Mouse (Mus musculus): ENCODE results near the gene 2310061I04Rik.

Gene 2310061I04Rik

DNA sequence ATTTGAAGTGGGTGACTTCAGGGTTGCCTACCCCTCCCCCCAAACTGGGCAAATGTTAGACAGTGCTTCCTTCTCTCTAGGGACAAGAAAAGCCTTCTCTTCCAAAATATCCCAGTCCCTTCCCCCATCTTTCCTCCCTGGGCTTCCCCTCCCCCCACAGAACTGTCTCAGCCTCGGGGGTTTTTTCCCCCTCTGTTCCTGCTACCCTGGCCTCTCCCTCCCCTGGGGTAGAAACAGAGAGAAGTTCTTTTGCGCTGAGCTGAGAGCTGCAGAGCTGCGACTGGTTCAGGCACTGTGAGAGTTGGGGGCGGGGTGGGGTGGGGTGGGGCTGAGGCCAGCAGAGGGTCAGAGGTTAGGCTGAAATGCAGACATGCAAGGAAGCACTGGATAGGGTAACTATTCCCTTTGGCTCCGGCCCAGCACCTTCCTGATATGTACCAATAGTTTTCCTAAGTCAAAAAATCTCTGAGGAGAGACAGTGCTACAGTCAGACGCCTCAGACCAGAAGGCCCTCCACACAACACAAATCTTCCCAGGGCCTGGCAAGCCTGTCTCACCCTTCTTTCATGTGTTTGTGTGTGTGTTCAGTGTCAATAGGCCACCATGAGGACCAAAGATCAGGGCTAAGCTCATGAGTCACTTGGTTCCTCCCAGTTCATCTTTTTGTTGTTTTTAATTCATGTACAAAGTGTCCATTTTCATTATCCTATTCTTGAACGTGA is 27.7 kb downstream of the 2310061I04Rik start:
- DNase-seq, result peak; percentile 59 to 67

DNA sequence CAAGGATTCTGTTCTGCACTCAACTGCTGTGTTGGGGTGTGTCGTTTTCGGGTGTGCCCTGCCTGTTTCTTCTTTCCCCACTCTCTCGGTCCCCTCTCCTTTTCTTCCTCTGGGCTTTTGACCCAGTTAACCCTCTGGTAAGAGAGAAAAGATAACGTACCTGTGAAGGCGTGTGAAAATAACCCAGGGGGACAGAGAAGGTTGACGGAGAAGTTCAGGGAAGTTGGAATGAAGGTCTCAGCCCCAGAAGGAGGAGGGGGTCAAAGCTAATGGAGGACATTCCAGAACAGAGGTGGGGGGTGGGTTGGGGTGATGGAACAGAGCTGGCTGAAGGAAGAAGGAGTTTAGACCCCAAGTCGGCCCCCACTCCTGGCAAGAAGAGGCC is 28.3 kb downstream of the 2310061I04Rik start:
- DNase-seq, result no peak

DNA sequence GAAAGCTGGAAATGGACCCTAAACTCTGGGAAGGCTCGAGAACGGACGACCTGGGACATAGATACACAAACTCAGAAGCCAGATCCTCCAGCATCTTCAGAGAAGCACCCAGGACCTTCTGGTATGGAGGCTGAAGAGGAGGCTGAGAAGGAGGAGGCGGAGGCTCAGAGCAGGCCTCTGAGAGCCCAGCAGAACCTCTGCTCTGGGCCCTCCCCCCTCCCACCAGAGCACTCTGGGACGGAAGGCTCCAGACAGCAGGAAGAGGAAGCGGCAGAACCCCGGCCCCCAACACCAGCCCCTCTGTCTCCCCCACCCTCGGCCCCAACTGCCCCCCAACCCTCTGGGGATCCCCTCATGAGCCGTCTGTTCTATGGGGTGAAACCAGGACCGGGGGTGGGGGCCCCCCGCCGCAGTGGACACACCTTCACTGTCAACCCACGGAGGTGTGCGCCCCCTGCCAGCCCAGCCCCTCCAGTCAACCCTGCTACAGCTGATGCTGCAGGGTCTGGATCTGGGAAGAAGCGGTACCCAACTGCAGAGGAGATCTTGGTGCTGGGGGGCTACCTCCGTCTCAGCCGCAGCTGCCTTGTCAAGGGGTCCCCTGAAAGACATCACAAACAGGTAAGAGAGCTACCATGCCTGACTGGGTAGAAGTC is 28.9 kb downstream of the 2310061I04Rik start:
- DNase-seq, result peak; percentile 21 to 55

DNA sequence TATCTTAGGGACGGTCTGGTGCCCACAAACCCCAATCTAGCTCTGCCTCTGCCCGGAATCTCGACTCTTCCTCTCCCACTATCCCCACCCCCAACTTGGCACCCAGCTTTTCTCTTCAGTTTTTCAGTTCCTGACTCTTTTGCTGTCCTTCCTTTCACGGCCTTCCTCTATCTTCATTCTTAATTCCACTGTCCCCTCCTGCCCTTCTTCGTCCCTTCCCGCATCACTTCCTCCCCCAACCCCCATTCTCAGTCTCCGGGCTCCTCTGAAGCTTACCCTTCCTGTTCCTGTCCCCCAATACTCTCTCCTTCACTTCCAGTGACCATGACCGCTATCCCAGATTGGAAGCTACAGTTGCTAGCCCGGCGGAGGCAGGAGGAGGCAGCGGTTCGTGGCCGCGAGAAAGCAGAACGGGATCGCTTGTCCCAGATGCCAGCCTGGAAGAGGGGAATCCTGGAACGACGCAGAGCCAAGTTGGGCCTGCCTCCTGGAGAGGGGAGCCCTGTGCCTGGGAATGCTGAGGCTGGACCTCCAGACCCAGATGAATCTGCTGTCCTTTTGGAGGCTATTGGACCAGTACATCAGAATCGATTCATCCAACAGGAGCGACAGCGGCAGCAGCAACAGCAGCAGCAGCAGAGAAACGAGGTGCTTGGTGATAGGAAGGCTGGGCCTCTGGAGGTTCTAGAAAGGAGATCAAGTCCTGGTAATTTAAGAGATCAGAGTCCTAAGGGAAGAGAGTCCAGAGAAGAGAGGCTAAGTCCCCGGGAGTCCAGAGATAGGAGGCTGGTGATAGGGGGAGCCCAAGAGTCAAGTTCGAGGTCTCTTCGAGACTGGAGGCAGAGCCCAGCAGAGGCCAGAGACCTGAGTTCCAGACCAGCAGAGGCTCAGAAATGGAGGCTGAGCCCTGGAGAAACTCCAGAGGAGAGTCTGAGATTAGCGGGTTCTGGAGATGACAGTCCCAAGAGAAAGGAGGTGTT is 30.0 kb downstream of the 2310061I04Rik start:
- peak; percentile 56 to 73 for DNase-seq

DNA sequence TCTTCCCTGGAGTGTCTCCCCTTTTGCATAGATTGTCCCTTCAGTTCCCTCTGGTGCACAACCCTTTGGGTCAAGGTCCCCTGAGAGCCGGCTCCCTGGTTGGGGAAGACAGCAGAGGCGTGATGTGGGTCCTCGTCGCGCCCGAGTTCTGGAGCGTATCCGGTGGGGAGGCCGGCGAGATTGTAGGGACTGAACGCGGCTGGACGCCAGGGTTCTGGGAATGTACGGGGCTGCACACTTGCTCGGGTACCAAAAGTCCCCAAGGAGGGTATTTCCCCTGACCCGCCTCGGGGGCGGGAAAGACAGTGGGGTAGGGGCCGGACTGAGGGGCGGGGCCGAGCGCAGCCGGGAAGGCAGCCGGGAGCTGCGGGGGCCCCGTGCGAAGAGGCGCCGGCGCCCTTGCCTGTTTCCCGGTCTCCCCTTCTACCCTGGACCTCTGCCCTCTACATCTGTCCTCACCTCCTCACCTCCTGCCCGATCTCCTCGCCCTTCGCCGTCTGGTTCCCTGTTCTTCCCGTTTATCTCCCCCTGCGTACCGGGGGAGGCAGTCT is 30.9 kb downstream of the 2310061I04Rik start:
- DNase-seq, result peak; percentile 63 to 76

DNA sequence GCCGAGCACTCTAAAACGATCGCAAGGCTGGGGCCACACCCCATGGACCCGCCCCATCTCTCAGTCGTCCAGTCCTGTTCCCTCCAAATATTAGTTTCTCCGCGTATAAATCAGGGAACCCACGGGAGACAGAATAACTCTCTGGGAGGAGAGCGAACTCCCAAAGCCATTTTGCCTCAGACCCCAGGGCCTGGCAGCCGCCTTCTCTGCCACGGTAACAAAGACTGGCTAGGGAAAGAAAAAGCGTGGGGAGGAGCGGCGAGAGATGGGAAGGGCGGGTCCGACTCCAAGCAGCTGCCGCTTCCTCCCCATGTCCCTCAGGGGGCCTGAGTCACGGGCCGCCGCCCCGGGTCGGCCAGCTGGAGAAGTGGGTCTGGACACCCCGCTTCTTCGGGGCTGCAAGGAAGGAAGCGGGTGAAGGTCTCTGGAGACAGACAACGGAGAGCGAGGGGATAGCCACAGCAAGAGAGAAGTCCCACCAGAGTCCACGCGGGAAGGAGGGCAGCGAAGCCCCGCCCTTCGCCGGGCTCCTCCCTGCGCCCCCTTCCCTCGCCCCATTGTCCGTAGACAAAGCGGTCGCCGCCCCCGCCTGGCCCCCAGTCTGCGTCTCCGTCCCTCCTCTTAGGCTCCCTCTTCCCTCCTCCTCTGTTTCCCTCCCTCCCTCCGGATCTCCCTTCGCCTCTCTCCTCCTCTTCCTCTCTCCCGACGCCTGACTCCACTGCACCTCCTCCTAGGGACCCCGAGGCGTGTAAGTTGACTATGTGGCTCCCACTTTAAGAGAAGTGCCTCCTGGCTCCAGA is 31.6 kb downstream of the 2310061I04Rik start, which contains the start of gene Ppp1r18:
Gene Ppp1r18, plus strand, starts transcription at position 113 of the 800 bp plus-strand sequence.
- peak; percentile 68 to 73 for DNase-seq

DNA sequence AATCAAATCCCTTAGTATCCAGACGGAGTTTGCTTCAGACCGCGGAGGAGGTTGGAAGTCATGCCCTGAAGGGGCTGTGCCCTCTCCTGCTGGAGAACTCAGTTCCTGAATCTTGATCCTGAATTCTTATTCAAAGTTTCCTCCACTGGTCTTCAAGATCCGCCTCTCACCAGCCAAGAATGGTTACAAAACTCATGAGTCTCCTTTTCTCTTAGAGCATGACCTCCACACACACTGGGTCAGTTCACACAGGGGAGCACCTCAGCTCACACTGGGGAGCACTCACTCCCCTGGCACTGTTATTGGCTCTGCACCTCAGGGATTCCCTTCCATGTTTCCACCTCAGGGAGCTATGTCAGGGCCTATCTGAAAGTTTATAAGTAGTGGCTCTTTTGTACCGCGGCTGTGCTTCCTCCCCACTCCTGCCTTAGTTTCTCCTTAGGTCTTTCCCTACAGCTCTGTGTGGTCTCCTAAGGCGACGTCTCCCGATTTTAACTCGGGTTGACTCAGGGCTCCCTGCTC is 32.3 kb downstream of the 2310061I04Rik start:
- no peak for DNase-seq

DNA sequence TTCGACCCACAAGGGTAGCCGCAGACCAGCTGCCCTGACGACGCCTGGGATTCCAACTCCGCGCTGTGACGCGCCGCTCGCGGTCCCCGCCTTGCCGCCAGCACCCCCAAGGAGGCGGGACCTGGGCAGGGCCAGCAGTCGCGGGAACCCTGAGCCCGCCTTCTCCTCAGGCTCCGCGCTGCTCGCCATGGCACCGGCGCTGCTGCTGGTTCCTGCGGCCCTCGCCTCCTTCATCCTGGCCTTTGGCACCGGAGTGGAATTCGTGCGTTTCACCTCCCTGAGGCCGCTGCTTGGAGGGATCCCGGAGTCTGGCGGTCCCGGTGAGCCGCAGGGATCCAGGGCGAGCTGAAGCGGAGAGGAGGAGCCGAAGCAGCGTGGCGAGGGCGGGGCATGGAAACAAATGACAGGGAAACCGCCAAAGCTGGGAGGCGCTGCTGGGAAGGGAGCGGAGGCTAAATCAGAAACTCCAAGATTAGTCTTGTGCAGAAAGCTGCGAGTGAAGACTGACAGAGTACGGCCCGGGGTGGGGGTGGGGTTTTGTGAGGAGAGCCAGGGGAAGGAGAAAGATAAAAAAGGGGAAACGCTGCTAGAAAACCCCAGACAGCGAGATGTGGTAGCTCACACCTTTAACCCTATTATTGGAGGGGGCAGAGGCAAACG is 35.9 kb downstream of the 2310061I04Rik start, which contains the start of gene Nrm:
Gene Nrm, plus strand, starts transcription at position 121 of the 660 bp plus-strand sequence.
- peak; percentile 91 to 94 for DNase-seq

DNA sequence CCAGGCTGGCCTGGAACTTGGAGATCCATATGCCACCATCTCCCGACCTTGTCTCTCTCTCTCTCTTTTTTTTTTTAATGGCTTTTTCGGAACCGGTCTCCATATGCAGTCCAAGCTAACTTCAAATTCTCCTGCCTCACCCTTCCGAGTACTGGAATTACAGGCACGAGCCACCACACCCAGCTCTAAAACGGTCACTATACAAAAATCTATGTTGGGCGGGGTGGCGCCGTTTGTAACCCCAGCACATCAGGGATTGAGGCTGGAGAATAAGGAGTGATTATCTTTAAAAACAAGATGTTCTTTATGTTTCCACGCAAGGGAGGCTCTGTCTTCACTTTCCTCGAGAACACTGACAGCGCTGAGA is 36.4 kb downstream of the 2310061I04Rik start:
- DNase-seq, result no peak

DNA sequence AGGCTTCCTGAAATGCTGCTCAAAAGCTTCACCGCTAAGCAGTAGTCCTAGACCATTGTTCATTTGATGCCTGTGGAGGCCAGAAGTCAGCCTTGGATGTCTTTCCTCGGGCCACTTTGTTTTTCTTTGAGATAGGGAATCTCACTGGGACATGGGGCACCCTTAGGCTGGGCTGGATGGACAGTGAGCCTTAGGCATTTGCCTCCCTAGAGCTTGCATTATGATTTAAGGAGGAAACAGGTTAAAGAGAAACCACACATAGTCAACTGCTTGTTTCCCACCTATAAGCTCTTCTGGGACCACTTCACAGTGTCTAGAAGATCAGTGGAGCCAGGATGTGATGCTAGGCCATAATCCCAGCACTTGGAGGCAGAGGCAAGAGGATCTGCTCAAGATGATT is 37.4 kb downstream of the 2310061I04Rik start:
- no peak for DNase-seq

DNA sequence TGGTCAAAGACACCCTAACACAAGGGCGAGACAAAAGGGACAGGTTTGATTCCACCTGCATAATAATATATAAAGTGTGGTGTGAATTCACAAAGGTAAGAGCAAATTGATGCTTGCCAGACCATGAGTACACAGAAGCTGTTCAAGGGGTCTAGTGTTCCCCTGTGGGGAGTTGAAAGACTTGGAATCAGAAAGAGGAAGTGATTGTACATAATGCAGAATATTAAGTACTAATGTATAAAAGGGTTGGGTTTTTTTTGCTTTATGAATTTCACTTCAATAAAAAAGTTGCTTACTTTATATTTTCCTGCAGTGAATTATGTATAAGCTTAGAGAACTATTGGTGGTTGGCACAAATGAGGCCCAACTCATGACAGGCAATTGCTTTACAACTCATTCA is 37.9 kb downstream of the 2310061I04Rik start:
- no peak for DNase-seq

DNA sequence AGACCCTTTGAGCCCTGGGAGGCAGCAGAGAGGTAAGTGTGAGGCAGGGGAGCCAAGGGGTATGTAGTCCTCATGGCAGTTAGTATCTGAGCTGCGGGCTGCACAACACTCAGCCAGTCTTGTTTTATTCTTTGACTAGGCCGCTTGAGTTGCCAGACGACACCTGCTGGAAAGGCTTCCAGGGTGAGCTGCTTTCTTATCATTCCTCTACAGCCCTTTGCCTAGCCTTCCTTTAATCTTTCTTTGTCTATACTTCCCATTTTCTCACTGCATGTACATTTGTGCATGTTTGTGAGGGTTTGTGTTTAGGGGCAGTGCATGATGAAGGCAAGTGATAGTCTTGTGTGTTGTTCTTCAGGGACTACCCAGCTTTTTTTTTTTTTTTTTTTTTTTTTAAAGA is 46.3 kb downstream of the 2310061I04Rik start:
- DNase-seq, result no peak

DNA sequence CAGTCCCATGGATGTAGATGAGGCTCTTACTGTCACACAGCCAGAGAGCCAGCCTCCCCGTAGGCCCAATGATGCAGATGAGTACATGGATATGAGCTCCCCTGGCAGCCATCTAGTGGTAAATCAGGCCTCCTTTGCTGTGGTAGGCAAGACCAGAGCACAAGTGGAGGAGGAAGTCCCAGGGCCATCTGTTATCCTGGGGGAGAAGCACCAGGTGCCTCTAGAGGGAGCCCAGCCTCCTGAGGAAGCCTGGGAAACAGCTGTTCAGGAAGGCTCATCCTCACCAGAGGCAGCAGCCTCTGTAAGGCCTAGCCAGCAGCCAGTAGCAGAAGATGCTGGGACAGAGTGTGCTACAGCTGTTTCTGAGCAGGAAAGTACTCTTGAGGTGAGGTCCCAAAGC is 49.1 kb downstream of the 2310061I04Rik start:
- DNase-seq, result peak in 1 of 2 experiments; percentile 50

DNA sequence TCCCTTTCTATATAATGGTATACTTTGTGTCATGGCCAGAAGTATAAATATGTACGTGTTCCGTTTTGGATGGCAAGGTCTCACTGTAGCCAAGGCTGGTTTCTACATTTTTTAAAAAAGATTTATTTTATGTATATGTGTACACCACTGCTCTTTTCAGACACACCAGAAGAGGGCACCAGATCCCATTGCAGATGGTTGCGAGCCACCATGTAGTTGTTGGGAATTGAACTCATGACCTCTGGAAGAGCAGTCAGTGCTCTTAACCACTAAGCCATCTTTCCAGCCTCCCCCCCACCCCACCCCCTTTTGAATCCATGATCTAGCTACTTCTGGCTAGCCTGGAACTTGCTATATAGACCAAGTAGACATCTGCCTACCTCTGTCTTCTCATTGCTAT is 53.7 kb downstream of the 2310061I04Rik start:
- DNase-seq, result peak in 1 of 2 experiments; percentile 30

Measured in kidney, postnatal 36 days (tissue).